Mouse (Mus musculus) layer of hippocampus, postnatal 14 days (tissue): ENCODE results near the gene Iqsec2. TPM values are rescaled to one million over a fixed set of nuclear protein-coding genes. Genes with fewer than 3 reads are reported as not detected.
A peak's percentile ranks its signal among the peaks of the same experiment; 100 is the strongest.

Source experiments
- DNase-seq, 2 experiments: peaks; one replicate each; pipeline ENCODE4 v3.0.0; 2021 to 2022; ENCODE audit warnings: low spot score in 2 of 2, mixed read lengths in 1 of 2
- total RNA-seq, 2 experiments: library from RNA; stranded (reverse); gene quantifications; 2 replicates each; pipeline ENCODE4 v1.2.3; 2021

The Iqsec2 gene
- total RNA-seq, 2 experiments from 2014 or later: 135 to 143 TPM

- DNase-seq: no peak
Measured at GRCm38 (mm10) chrX:152177897-152178296, 33.8 kb downstream of the Iqsec2 start.

- peak in 1 of 2 experiments; percentile 26 for DNase-seq
Measured at GRCm38 (mm10) chrX:152178843-152179545, 34.9 kb downstream of the Iqsec2 start.

DNA sequence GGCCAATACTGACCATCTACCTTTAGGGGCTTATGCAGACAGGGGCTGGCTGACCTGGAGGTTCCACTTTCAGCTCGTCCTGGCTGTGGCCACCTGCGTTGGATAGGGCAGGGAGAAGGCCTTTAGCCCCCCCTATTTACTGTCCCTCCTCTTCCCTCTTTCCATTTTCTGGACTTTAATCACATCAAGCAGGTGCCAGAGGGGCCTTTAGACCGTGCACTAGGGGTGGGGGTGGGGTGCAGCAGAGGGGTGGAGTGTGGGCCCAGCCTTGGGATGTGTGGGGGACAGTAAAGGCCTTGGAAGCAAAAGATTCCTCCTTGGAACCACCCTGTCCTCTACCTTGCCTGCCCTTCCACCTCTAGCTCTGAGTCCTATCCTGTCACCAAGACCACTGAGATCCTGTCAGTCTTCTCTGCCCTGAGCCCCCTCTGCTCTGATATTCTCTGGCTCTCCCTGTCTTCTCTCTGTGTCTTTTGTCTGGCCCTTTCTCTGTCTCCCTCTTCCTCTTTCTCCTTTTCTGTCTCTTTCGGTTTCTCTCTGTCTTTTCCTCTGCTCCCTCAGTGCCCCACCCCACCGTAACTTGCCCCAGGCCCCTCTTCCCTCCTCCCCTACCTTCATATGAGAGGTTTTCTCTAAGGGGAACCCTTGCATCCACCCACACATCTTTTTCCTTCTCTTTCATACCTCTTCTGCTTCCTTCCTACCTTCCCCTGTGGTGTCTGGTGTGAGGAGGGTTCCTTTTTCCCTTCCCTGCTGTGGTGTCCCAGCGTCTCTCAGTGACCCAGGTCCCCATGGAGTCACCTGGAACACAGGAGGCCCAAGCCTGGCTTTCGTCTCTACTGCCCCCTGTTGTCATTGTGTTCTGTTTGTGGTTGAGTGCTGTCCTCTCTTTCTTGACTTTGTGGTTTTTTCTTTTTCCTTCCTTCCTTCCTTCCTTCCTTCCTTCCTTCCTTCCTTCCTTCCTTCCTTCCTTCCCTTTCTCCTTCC is 35.9 kb downstream of the Iqsec2 start:
- DNase-seq: no peak

DNA sequence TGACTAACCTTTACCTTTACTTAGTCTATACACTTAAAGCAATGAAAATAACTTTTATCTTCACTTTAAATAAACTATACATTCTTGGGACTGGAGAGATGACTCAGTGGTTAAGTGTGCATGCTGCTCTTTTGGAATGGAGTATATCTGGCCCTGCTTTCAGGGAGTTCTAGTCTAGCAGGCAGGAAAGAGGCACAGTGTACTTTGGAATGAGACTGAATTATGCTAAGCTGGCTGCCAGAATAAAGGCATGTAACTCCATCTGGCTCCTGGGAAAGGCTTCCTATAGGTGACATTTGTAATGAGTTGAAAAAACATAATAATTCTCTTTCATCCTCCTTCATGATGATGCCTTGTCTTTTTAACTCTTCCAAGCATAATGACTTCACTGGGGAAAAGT is 43.1 kb downstream of the Iqsec2 start:
- DNase-seq: peak in 1 of 2 experiments; percentile 28

- DNase-seq: no peak
Measured at GRCm38 (mm10) chrX:152191266-152191665, 47.2 kb downstream of the Iqsec2 start.

DNA sequence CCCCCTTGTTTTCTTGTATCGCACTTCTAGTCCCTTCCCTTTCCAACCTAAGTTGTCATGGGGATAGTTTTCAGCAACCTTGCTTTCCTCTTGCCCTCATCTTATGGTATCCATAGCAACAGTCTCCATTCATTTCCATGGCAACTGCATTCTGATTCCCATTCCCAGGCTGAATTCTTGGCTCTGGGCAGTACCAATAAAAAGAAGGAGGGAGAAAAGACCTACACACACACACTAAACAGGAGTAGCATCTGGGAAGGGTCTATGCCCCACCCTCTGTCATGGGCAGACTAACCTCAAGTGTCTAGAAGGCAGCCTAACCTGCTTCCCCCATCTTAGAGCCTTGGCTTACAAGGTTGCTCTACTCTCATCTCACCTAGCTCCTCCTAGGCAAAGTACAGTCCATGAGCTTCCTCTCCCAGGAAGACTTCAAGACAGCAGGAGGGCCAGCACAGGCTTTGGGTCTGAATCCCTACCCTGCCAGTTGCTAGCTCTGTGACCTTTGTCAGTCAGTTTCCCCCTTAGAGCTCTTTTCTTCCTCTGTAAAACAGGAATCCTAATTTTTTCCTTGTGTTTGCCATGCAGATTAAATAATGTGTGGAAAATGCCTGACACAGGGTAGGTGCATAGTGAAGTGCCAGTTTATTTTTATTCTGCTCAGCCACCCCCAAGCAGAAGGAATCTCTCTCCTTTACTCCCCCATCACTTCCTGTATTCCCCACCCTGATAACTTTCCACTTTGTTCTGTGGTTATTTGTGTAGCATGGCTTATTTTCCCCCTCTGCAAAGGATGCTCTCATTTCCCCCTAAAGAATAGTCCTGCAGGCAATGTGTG is 54.0 kb downstream of the Iqsec2 start:
- DNase-seq: no peak

DNA sequence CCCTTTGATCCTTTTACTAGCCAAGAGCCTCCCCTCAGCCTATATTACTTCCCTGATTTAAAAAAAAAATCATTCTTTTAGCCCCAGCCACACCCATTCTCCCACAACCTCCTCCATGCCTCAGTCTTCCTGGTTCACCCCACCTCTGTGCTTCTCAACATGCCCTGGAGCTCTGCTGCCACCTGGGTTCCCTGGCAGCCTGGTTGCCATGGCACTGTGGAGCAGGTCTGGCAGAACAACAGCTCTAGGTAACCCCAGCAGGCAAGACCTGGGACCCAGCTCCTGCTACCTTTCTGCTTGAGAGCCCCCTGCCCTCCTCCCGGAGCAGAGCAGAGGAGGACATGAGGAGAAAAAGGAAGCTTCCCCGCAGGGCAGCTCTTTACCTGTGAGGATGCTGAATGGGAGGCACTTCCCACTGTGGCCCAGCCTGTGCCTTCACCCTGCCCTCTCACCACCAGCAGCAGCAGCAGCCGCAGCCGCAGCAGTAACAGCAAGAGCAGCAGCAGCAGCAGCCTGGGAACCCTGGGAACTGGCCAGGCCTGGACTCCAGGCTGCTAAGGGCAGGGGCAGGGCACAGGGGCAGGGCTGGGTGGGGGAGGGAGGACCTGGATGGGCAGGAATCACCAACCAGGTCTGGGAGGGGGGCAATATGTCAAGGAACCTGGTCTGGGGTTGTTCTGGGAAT is 57.8 kb downstream of the Iqsec2 start:
- DNase-seq: no peak

GRCm38 (mm10) chrX:152202422-152203103 is 58.5 kb downstream of the Iqsec2 start:
- DNase-seq: no peak

- DNase-seq: no peak
Measured at GRCm38 (mm10) chrX:152203247-152203646, 59.2 kb downstream of the Iqsec2 start.

DNA sequence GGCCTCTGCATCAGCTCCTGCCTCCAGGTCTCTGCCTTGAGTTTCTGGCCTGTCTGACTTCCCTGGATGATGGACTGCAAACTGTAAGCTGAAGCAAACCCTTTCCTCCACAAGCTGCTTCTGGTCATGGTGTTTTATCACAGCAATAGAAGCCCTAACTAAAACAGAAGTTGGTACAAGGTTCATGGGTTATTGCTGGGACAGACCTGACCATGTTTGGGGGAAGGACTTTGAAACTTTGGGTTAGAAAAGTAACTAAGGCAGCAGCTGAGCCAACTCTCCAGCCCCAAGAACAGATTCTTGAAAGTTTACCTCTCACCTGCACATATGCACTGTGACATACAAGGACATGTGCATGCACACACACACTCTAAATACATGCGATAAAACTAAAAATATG is 61.4 kb downstream of the Iqsec2 start:
- DNase-seq: no peak

GRCm38 (mm10) chrX:152214703-152215102 is 70.6 kb downstream of the Iqsec2 start:
- DNase-seq: no peak

- DNase-seq: no peak
Measured at GRCm38 (mm10) chrX:152218529-152218928, 74.5 kb downstream of the Iqsec2 start.

- DNase-seq: no peak
Measured at GRCm38 (mm10) chrX:152221721-152222120, 77.7 kb downstream of the Iqsec2 start.

DNA sequence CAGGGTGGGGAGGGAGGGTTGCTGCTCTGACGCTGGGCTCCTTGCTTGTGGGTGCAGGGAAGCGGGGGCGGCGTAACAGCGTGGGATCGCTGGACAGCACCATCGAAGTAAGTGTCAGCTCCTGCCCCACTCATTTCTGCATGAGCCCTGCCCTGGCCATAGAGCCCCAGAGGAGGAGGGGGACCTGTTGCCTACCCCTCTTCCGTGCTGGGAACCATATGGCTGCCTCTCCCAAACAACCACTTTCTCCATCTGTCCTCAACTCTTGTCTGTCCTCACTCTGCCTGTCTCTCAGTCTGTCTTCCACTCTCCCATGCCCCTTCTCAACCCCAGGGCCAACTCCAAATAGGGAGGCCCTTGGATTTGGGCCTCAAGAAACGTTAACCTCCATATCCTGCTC is 78.2 kb downstream of the Iqsec2 start:
- DNase-seq: no peak

DNA sequence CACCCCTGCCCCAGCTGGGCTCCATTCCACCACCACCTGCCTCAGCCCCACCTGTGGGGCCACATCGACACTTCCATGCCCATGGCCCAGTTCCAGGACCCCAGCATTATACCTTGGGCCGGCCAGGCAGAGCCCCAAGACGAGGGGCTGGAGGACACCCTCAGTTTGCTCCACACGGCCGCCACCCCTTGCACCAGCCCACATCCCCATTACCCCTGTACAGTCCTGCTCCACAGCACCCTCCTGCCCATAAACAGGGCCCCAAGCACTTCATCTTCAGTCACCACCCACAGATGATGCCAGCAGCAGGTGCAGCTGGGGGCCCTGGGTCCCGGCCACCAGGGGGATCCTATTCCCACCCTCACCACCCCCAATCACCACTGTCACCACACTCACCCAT is 79.2 kb downstream of the Iqsec2 start:
- no peak for DNase-seq

GRCm38 (mm10) chrX:152224280-152224679 is 80.2 kb downstream of the Iqsec2 start:
- no peak for DNase-seq

DNA sequence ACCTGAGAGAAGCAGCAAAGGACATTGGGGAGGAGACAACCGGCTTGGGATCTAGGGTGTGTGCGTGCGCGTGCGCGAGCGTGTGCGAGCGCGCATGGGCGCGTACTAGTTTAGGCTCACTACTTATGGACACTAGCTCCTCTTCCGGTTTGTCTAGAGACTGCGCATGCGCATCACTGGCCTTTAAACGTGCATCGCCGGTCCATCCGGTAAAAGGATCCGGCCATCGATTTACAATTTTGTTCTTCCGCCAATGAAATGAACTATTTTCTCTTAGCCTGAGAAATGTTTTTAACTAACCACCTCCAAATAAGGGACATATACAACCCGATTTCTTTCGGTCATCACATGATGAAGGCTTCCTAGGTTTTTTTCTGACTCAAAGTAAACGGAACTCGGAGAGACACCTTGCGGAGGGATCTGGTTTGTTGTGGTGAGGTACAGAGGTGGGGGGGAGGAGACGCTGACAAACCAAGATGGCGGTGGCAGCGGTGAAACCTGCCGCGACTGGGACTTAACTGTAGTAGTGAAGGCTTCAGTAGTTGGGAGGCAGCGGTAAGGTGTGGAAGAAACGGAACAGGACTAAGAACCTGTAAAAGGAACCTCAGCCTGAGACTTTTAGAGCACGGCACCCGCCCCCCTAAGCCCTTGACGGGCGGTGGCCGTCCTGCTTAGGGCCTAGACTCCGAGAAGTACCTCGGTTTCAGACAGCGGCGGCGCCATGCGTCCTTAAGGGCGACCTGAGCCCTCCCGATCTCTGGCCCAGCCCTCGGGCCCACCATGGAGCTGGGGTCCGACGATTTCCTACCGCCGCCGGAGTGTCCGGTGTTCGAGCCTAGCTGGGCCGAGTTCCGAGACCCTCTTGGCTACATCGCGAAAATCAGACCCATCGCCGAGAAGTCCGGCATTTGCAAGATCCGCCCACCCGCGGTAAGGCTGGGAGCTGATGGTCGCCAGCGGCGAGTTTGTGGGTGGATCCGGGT is 89.0 kb downstream of the Iqsec2 start, which contains the start of gene Kdm5c:
Gene Kdm5c (plus strand): TSS at position 240 of the 983 bp plus-strand sequence.
- peak; percentile 84 to 99 for DNase-seq

DNA sequence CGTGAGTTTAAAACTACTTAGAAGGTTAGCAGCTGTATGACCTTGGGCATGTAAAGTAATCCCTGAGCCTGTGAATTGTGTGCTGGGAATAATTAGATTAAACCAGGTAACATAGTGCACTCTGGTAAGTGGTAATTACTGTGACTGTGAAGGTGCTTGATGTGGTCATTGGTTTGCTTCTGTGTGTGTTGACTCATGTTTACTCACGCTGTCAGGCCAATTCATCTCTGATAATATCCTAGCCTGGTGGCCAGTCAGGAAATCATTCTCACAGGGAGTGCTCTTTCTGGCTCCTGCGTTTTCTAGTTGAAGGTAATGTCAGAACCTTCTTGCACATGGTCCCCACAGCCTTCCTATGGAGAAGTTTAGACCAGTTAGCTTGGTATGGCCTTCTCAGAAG is 90.1 kb downstream of the Iqsec2 start:
- no peak for DNase-seq

DNA sequence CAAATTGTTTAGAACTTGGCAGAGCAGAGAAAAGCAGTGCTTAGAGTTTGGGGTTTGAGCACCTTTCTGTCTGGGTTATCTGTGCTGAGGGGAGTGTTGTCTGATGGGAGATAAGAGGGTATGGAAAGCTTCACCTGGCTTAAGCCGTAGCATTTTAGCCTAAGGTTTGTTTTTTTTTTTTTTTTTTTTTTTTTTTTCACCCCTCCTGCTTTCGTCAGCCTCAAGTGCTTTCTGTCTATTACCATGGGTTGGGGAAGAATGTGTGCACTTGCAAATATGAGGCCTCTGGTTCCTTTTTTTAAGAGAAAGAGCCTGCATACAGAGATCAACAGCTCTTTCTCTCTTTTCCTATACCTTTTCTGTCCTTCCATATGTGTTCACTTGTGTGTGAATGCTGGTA is 91.7 kb downstream of the Iqsec2 start:
- DNase-seq: no peak
